Mouse (Mus musculus) olfactory bulb, adult 2 months (tissue): ENCODE measurements around the gene Prmt6.

Experiments
- CTCF ChIP-seq: fragments of 200-500 bp; IDR thresholded peaks from 2 replicates; pipeline ENCODE4 v1.5.1; 2012; ENCODE audit warnings: low read depth, mild to moderate bottlenecking, low read length, moderate library complexity; ENCODE audit not compliant: insufficient read depth
- POLR2A ChIP-seq: fragments of 200-500 bp; IDR thresholded peaks from 2 replicates; pipeline ENCODE4 v1.6.1; 2012; ENCODE audit warnings: mild to moderate bottlenecking, low read depth, low read length, moderate library complexity; ENCODE audit not compliant: insufficient read depth

DNA sequence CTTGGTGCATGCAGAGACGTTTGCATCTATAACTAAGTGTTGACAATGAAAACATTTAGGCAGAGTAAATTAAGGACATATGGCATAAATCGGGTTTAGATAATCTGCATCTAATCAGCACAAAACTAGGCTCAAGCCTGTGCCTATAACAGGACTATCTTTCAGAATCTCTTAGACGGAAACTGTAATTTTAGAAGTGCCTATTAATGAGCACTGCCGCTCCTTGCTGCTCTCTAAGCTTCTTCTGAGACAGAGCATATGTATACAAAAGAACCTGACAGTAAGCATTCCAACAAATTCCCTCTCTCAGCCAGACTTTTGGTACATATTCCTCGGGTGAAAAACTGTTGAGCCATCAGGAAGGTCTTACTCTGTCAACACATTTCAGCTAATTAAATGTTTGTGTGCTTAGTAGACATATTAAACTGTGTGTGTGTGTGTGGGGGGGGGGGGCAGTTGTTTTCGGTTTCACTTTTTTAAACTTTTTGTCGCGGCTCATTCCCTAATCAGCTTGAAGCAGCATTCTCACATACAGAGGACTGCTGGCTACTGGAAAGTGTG is 39.8 kb upstream of the Prmt6 start:
- no peak for TF ChIP-seq CTCF
- TF ChIP-seq POLR2A: no peak
